Mouse (Mus musculus): ENCODE data around the gene Rimbp2. TPM values are rescaled to one million over a fixed set of nuclear protein-coding genes. Genes with fewer than 3 reads are reported as not detected.
A peak's percentile ranks its signal among the peaks of the same experiment; 100 is the strongest.

The Rimbp2 gene
- polyA plus RNA-seq, 1 experiment from 2014 or later = 0.42 TPM

DNA sequence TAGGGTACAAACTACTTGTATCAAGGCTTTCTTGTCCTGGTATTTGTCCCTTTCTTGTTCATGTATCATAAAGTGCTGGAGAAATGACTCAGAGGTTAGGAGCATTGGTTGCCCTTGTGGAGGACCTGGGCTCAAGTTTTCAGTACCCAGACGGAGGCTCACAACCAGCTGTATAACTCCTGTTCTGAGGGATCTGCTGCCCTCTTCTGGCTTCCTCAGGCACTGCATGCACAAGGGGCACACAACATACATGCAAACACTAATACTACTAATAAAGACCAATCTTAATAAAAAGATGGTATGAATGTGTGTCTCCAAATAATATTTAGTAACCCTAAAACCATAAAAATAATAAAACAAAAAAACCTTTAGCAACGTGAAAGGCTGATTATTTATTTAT is 176.9 kb downstream of the Rimbp2 start:
- Histone ChIP-seq H3K27me3 (ENCODE audit: low read depth, poor library complexity, severe bottlenecking) (no peaks in the 10 kb centered on the region), H3K4me1 (no peaks in the 10 kb centered on the region), H3K27ac (replicated peaks) (no peak overlapping the region), H3K4me3 (no peak overlapping the region), H3K36me3 (no peaks in the 10 kb centered on the region), H3K9me3 (replicated peaks) (no peaks in the 10 kb centered on the region)
- no peak for DNase-seq (ENCODE audit: low spot score)
- 66% methylated on average over 2 of the region's 2 CpGs for WGBS

DNA sequence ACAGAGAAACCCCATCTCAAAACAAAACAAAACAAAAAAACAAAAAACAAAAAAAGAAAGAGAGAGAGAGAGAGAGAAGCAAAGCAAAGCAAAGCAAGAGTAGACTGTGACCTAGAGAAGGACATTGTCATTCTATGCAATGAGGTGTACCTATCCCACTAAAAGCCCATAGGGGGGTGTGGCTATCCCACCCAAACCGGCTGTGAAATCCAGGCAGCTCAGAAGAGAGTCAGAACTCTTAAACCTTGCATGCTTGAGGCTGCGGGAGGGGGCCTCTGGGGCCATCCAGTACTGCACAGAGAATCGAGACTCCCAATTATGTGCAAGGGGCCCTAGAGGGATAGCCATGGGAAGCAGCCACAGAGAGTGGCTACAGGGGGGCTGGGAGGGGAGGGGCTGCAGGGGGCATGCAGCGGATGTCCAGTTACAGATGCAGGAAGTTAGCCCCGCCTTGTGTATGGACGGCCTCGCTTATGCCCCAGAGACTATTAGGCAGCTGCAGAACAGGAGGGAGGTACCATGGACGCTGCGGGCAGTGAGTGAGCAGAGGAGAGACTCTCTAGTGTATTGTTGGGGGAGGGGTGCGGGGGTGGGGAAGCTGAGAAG is 184.2 kb downstream of the Rimbp2 start:
- Histone ChIP-seq H3K27me3 (ENCODE audit: low read depth, poor library complexity, severe bottlenecking) (no peaks in the 10 kb centered on the region), H3K27ac (replicated peaks) (peak overlapping the region; percentile 73), H3K4me3 (peak overlapping the region; percentile 30), H3K36me3 (no peaks in the 10 kb centered on the region), H3K9me3 (replicated peaks) (no peaks in the 10 kb centered on the region), H3K4me1 (peaks cover 11% of the 10 kb centered on the region)
- peak; percentile 29 for DNase-seq (ENCODE audit: low spot score)
- WGBS = 18% methylated on average over 10 of the region's 10 CpGs

DNA sequence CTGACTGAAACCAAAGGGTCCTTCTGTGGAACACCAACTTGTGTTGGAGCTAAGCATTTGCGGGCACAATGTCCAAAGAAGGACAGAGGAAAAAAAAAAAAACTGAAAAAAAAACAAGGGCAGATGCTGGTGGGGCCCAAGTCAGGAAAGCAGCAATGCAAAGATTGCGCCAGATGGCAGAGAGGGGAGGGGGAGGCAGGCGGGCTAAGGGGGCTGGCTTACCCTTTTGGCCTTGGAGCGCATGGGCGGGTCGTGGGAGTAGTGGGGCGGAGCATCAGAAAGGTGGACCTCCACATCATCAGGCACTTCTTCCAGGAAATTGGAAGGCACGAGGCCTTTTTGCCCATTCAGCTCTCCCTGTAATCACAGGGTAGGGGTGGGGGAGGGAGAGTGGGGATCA is 192.2 kb downstream of the Rimbp2 start:
- Histone ChIP-seq H3K4me3 (no peak overlapping the region), H3K4me1 (peaks cover 11% of the 10 kb centered on the region), H3K36me3 (no peaks in the 10 kb centered on the region), H3K9me3 (replicated peaks) (no peaks in the 10 kb centered on the region; the same call in 1 of the 2 replicates), H3K27ac (replicated peaks) (peak overlapping the region; percentile 50; the same call in 1 of the 2 replicates), H3K27me3 (ENCODE audit: low read depth, poor library complexity, severe bottlenecking) (no peaks in the 10 kb centered on the region)
- WGBS = 58% methylated on average over 8 of the region's 8 CpGs
- DNase-seq (ENCODE audit: low spot score) = no peak

DNA sequence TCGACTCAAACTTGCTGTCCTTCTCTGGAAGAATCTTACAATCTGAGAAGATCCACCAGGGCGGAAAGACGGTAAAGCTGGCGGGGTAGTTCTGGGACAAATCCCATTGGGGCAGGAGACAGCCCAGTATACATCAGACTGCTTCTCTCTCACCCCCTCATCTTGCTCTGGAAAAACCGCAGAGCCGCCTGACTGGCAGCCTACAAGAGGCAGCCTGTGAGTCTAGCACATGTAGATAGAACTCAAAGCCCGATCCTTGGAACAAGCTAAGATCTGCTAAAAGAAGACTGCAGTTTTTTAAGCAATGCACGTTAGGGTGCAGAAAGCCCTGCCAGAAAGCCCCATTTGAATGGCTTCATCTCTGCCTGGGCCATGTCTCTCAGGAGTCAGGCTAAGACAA is 207.0 kb downstream of the Rimbp2 start:
- WGBS = 83% methylated on average over 8 of the region's 8 CpGs
- no peak for DNase-seq (ENCODE audit: low spot score)

DNA sequence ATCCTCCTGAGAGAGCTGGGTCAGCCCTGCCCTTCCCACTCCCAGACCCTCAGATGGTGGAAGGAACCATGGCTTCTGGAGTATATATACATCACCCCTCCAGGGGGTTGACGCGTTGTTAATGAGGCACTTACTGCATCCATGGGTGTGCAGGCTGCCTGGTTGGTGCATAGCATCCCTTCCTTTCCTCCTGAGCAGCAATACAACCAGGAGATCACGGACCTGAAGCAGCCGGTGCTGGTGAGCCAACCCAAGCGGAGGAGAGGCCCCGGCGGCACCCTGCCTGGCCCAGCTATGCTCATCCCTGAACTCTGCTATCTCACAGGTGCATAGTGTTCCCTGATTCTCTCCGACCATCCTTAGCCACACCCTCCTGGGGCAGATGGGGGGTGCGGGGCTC is 208.1 kb downstream of the Rimbp2 start:
- Histone ChIP-seq H3K4me3 (no peak overlapping the region), H3K27me3 (ENCODE audit: low read depth, poor library complexity, severe bottlenecking) (0 out of 2 replicates have a peak, but pooled peaks cover 6% of the 10 kb centered on the region), H3K27ac (replicated peaks) (no peak overlapping the region), H3K9me3 (replicated peaks) (no peaks in the 10 kb centered on the region), H3K36me3 (no peaks in the 10 kb centered on the region), H3K4me1 (peaks cover 8% of the 10 kb centered on the region; the same call in 1 of the 2 replicates)
- DNase-seq (ENCODE audit: low spot score) = no peak
- 83% methylated on average over 9 of the region's 9 CpGs for WGBS

More for the DNA sequence above, 207.0 kb downstream of the Rimbp2 start:
- H3K27me3 ChIP-seq (ENCODE audit: low read depth, poor library complexity, severe bottlenecking) = no peaks in the 10 kb centered on the region
- no peak overlapping the region for H3K4me3 ChIP-seq
- H3K9me3 ChIP-seq (replicated peaks) = no peaks in the 10 kb centered on the region
- H3K36me3 ChIP-seq = no peaks in the 10 kb centered on the region
- H3K4me1 ChIP-seq = peaks cover 8% of the 10 kb centered on the region; the same call in 1 of the 2 replicates
- H3K27ac ChIP-seq (replicated peaks) = no peak overlapping the region

DNA sequence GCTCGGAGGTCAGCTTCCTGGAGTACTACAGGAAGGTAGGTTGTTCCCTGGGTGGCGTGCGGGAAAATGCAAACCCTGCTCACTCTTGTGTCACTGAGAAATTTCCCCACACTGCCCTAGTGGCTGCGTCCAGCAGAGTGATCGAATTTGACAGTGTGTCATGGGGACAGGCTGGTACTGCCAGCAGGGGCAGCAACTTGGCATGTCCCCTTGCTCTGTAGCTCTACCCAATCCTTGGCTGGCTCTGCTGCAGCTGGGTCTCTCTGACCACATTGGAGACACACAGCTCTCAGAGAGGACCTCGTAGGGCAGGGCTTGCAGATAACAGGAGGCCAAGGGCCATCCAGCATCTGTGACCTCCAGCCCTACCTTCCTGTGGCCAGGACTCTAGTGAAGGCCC is 208.9 kb downstream of the Rimbp2 start:
- 89% methylated on average over 6 of the region's 6 CpGs for WGBS
- Histone ChIP-seq H3K4me1 (peaks cover 17% of the 10 kb centered on the region), H3K27ac (replicated peaks) (no peak overlapping the region), H3K9me3 (replicated peaks) (no peaks in the 10 kb centered on the region), H3K27me3 (ENCODE audit: low read depth, poor library complexity, severe bottlenecking) (peaks cover 11% of the 10 kb centered on the region; the same call in 1 of the 2 replicates), H3K36me3 (no peaks in the 10 kb centered on the region), H3K4me3 (no peak overlapping the region)
- no peak for DNase-seq (ENCODE audit: low spot score)

DNA sequence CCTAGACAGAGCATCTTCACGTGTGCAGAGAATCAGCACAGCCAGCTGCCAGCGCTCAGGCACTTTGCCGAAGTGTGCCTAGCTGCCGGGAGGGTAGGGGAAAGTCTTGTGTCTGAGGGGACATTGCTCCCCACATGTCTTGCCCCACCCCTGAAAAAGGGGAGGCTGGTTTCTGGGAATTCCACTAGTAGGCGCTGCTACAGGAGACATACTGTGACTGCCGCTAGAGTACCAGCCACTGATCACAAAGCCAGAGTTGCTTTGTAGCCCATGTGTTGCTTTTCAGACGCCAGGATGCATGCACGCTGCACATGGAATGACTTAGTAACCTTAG is 213.5 kb downstream of the Rimbp2 start:
- H3K4me3 ChIP-seq = peak overlapping the region; percentile 31
- DNase-seq (ENCODE audit: low spot score) = peak; percentile 29
- H3K27ac ChIP-seq (replicated peaks) = no peak overlapping the region
- H3K9me3 ChIP-seq (replicated peaks) = no peaks in the 10 kb centered on the region
- H3K27me3 ChIP-seq (ENCODE audit: low read depth, poor library complexity, severe bottlenecking) = peaks cover 38% of the 10 kb centered on the region
- peaks cover 18% of the 10 kb centered on the region for H3K4me1 ChIP-seq
- WGBS = 24% methylated on average over 8 of the region's 8 CpGs
- H3K36me3 ChIP-seq = no peaks in the 10 kb centered on the region

DNA sequence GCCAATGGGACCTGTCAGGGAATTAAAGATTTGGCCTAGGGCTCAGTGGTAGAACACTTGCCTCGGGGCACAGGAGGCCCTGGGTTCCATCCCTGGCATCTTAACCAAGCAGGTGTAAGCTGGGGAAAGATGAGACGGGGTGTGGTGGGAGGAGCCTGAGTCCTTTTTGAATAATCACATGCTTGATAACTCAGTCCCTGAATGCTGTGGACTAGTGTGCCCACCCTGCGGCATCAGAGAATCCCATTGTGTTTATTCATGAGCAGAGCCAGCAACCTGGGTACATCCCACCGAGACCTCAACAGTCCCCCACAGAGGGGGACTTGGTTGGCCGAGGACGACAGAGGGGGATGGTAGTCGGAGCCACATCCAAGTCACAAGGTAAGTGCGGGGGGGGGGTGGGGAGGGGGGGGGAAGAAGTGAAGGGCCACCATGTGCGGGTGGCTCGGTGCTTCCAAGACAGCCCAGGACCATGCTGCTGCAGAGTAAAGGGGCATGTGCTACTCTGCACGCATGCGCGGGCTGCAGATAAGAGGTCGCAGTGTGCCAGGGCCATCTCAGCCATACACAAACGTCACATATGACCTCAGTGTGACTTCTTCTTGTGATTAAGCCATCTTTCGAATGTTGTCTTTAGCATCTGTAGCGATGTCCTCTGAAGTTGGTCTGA is 214.0 kb downstream of the Rimbp2 start:
- H3K9me3 ChIP-seq (replicated peaks) = no peaks in the 10 kb centered on the region
- 0 out of 2 replicates have a peak overlapping the region, but pooled peaks have one; percentile 38 for H3K27ac ChIP-seq (replicated peaks)
- H3K27me3 ChIP-seq (ENCODE audit: low read depth, poor library complexity, severe bottlenecking) = peaks cover 38% of the 10 kb centered on the region
- no peak for DNase-seq (ENCODE audit: low spot score)
- 27% methylated on average over 14 of the region's 17 CpGs for WGBS
- no peaks in the 10 kb centered on the region for H3K36me3 ChIP-seq
- peak overlapping the region; percentile 31 for H3K4me3 ChIP-seq
- H3K4me1 ChIP-seq = peaks cover 18% of the 10 kb centered on the region

DNA sequence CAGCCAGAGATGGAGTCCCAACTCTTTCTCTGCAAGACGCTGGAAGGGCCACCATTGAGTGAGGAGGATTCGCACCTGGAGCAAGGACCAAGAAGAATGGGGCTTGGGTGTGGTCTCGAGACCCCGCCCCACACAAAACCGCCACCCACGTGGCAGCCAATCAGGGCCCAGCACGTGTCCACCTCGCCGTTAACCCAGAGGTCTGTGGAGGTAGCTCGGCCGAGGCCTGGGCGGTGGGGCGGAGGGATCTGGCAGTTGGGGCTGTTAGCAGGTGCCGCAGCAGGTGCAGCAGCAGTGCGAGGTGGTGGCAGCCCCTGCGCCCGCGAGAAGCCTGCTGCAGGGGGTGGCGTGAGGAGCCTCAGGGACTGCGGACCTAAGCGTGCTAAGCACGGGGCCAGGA is 217.4 kb downstream of the Rimbp2 start:
- Histone ChIP-seq H3K4me1 (peaks cover 19% of the 10 kb centered on the region), H3K27me3 (ENCODE audit: low read depth, poor library complexity, severe bottlenecking) (peaks cover 38% of the 10 kb centered on the region), H3K4me3 (no peak overlapping the region), H3K9me3 (replicated peaks) (no peaks in the 10 kb centered on the region), H3K36me3 (no peaks in the 10 kb centered on the region), H3K27ac (replicated peaks) (no peak overlapping the region)
- 82% methylated on average over 22 of the region's 22 CpGs for WGBS
- no peak for DNase-seq (ENCODE audit: low spot score)

DNA sequence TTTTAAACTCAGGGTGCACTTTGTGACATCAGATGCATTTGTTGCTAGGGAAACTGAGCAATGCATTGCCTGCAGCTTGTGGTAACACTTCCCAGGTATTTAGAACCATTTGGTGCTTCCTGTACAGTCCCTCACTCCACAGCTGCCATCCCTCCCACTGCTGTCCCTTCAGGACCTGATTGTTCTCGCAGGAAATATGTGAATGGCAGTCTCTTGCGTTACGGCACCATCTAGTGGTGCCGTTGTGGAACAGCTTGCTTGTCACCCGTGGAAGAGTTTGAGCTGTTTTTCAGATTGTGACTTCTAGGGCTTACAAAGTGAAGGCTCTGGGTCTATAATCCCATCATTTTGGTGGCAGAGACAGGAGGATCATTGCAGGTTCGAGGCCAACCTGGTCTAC is 219.3 kb downstream of the Rimbp2 start:
- H3K27ac ChIP-seq (replicated peaks) = no peak overlapping the region
- H3K4me3 ChIP-seq = no peak overlapping the region
- peak; percentile 61 for DNase-seq (ENCODE audit: low spot score)
- H3K4me1 ChIP-seq = peaks cover 10% of the 10 kb centered on the region
- H3K9me3 ChIP-seq (replicated peaks) = no peaks in the 10 kb centered on the region
- WGBS = 5% methylated on average over 6 of the region's 6 CpGs
- peaks cover 23% of the 10 kb centered on the region for H3K27me3 ChIP-seq (ENCODE audit: low read depth, poor library complexity, severe bottlenecking)
- H3K36me3 ChIP-seq = no peaks in the 10 kb centered on the region

DNA sequence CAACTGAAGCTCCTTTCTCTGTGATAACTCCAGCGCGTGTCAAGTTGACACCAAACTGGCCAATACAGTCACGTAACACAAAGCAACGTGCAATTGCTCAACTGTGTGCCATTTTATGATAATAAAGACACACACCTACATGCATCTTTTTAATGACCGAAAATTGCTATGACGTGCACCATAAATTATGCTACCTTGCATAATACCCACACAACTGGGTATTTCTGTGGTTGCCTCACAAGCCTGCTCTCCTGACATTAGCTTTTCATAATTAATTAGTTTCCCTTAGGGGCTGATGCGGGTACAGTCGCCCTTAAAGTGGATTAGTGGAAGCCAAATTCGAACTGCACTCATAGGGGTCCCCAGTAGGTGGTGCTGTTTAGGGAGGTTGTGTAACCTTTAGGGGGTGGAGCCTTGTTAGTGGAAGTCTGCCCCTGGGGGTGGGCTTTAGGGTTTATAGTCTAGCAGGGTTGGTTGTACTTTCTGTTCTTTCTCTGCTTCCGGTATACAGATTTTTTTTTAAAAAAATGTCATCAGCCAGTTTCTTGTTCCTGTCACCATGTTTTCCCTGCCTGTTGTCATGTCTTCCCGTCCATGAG is 220.8 kb downstream of the Rimbp2 start:
- H3K27ac ChIP-seq (replicated peaks) = no peak overlapping the region
- DNase-seq (ENCODE audit: low spot score) = peak; percentile 28
- H3K9me3 ChIP-seq (replicated peaks) = no peaks in the 10 kb centered on the region
- 77% methylated on average over 11 of the region's 11 CpGs for WGBS
- peaks cover 5% of the 10 kb centered on the region; the same call in 1 of the 2 replicates for H3K4me1 ChIP-seq
- peaks cover 9% of the 10 kb centered on the region for H3K27me3 ChIP-seq (ENCODE audit: low read depth, poor library complexity, severe bottlenecking)
- H3K36me3 ChIP-seq = no peaks in the 10 kb centered on the region
- H3K4me3 ChIP-seq = no peak overlapping the region

DNA sequence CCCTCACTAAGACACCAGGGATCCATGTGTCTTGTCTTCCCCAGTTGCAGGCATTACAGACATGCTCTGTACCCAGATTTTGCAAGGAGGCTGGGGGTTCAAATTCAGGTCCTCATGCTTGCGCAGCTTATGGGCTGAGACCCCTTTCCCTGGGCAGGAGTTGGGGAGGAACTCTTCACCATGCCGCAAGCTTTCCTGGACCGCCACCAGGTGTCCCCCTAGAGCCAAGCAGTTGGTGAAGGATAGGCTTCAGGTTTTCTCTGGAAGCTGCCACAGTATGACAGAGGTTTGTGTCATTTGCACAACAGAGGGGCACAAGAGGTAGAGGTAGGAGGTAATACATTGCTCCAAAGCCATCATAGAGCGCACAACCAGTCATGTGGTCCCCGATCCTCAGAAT is 222.7 kb downstream of the Rimbp2 start:
- 37% methylated on average over 5 of the region's 5 CpGs for WGBS
- peak; percentile 61 for DNase-seq (ENCODE audit: low spot score)
- Histone ChIP-seq H3K36me3 (no peaks in the 10 kb centered on the region), H3K4me3 (no peak overlapping the region), H3K27ac (replicated peaks) (no peak overlapping the region), H3K4me1 (peaks cover 5% of the 10 kb centered on the region; the same call in 1 of the 2 replicates), H3K27me3 (ENCODE audit: low read depth, poor library complexity, severe bottlenecking) (no peaks in the 10 kb centered on the region), H3K9me3 (replicated peaks) (no peaks in the 10 kb centered on the region)

DNA sequence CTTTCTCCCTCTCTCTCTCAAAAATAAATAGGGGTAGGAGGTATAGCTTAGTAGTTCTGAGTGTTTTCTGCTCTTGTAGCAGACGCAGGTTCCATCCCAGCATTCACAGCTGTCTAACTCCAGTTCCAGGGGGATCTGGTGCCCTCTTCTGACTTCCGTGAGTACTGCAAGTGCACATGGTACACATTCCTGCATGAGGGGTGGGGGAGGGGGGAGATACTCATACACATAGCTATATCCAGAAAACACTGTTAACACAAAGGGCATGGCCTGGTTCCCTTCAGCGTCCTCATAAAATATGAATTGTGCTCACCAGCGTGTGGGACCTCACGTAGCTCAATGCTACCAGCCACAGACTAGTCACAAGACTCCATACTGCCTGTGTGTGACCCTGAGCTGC is 223.9 kb downstream of the Rimbp2 start:
- H3K27ac ChIP-seq (replicated peaks) = no peak overlapping the region
- no peak overlapping the region for H3K4me3 ChIP-seq
- peak; percentile 54 for DNase-seq (ENCODE audit: low spot score)
- 79% methylated on average over 5 of the region's 5 CpGs for WGBS
- H3K36me3 ChIP-seq = no peaks in the 10 kb centered on the region
- H3K27me3 ChIP-seq (ENCODE audit: low read depth, poor library complexity, severe bottlenecking) = no peaks in the 10 kb centered on the region
- H3K4me1 ChIP-seq = peaks cover 5% of the 10 kb centered on the region; the same call in 1 of the 2 replicates
- H3K9me3 ChIP-seq (replicated peaks) = no peaks in the 10 kb centered on the region

Measured in midbrain, embryonic 10.5 days (tissue).